Mouse (Mus musculus): Measurements from ENCODE around the gene Smad3.

Gene Smad3

GRCm38 (mm10) chr9:63697606-63698005, 60.2 kb downstream of the Smad3 start:
- no peak for DNase-seq

GRCm38 (mm10) chr9:63696463-63697105, 61.2 kb downstream of the Smad3 start:
- DNase-seq = no peak

- no peak for DNase-seq
Measured at GRCm38 (mm10) chr9:63691960-63692359, 65.8 kb downstream of the Smad3 start.

- DNase-seq = no peak
Measured at GRCm38 (mm10) chr9:63690511-63690910, 67.3 kb downstream of the Smad3 start.

DNA sequence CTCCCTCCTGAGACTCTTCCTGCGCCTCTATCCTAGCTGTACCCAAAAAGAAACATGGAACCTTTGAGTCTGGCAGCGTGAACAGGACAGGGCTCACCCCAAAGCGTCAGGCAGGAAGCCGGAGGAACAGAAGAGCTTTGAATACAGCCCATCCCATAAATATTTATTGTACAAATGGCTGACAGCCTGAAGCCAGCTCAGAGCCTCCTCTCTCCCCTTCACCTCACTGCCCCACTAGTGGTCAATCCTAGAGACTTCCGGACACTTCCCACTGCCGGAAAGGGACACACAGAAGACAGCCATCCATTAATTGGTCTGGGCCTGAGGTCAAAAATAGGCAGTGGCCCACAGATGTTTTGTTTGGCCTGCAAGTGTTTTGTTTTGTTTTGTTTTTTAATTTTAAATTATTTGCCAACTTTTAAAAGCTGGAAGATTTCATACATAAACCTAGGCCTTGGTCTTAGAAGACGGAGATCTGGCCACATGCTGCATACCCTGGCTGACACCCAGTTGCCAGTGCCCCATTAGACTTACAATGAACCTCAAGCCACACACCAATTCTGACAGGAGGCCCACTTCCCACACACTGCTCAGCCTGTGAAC, 70.3 kb downstream of the Smad3 start:
- DNase-seq = no peak

- DNase-seq = no peak
Measured at GRCm38 (mm10) chr9:63685352-63685751, 72.4 kb downstream of the Smad3 start.

DNA sequence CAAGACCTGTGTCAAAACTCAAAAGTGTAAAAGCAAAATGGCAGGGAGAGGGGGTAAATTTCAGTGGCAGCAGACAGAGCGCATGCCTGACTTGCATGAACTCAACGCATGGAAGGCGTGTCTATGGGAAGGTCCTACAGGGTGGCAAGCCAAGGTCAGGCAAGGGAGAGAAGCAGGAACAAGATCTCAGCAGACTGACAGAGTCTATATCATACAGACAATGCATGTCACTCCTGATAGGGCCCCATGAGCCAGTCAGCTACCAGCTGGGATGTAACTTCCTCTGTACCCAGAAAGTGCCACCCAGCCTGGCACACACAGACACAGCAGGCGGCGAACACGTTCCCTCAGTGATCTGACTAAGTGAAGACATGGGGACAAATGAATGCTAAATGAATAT, 73.5 kb downstream of the Smad3 start:
- DNase-seq = no peak

DNA sequence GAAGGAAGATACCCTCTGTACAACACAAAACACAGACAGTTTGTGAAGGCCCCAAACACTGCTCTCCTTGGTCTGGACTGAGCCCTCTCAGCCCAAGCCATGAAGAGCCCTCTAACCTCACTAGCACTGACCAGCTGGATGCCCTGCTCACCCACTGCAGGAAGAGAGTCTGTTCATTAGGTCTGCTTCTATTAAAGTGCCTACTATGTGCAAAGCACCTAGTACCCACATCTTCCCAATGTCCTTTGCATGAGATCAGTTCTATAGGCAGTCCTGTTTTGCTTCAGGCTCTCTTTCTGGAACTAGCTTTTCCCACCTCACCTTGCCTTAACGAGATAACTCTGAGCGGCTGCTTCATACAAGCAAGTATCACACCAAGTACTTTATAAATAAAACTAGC, 74.9 kb downstream of the Smad3 start:
- no peak for DNase-seq

DNA sequence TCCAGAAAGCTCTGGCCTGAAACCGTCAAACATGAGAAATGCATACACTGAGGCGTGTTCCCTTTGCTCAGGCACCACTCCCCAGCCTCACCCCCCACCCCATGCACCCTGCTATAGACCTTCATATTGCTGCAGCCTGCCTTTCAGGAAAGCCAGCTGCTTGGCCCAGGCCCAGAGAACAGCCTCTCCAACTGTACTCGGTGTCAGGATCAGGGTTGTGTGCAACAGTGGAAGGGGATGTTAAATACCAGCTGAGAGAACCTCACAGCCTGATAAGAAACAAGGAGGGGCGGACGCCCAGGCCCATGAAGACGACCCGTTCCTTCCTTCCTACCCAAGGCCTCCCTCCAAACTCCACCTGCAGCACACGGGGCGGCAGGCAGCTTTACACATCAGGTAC, 75.5 kb downstream of the Smad3 start:
- no peak for DNase-seq

DNA sequence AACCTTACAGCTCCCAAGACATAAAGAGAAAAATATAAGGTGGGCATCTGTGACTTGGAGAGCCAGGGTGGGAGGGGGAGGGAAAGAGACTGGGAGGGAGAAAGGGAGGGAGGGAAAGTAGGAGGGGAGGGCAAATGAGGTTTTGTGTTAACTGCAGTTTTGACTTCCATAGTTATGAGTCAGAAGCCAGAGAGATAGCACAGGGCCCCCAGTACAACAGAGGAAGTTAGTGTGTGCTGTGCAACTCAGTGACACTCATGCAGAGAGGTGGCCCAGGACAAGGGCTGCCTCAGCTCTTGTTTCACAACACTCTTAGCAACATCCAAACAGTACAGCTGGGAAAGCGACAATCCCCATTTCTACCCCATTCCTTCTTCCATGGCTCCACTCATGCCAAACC, 79.7 kb downstream of the Smad3 start:
- DNase-seq = no peak

DNA sequence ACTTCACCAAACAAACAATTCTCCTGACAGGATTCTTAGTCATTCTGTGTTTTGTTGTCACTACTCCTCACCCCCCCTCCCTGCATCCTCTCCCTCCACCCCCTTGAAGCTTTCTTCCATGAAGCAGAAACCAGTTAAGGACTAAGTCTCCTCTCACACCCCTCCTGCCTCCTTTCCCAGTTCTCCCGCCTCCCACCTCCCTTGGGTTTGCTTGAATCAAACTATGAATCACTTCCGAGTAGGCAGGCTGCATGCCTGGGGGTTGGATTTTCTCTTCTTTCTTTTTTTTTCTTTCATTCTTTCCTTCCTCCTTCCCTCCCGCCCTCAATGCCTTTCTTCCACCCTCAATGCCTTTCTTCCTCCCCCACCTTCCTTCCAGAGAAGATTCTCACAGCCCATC, 80.2 kb downstream of the Smad3 start:
- no peak for DNase-seq

DNA sequence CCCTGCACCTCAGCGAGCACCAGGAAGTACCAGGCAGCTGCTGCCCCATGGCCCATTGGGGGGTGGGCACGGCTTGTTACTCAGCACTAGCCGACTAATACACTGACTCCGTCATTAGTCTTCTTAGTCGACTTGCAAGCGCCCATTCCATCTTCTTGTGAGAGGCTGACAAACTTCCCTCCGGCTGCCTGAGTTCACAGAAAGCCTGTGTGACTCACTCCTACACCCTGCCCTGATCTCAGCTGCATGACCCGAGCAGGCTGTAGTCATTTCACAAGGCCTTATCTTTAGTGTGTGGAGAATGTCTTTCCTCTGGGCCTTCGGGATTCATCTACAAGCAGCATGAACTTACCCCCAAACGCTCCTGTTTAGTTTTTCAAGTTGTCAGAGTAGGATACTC, 83.2 kb downstream of the Smad3 start:
- no peak for DNase-seq

DNA sequence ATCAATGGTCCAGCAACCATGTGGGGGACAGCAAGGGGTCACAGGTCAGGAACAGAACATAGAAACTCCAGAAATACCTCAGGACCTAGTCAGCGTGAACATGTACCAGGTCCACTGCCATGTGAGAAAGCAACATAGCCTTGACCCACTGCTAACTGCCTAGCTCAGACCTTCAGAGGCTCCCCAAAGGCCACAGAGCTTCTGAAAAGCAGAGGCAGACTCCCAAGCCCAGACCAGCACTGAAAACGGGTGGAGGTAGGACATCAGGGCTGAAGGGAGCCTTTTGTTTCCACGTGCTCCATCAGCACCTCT, 84.3 kb downstream of the Smad3 start:
- no peak for DNase-seq

DNA sequence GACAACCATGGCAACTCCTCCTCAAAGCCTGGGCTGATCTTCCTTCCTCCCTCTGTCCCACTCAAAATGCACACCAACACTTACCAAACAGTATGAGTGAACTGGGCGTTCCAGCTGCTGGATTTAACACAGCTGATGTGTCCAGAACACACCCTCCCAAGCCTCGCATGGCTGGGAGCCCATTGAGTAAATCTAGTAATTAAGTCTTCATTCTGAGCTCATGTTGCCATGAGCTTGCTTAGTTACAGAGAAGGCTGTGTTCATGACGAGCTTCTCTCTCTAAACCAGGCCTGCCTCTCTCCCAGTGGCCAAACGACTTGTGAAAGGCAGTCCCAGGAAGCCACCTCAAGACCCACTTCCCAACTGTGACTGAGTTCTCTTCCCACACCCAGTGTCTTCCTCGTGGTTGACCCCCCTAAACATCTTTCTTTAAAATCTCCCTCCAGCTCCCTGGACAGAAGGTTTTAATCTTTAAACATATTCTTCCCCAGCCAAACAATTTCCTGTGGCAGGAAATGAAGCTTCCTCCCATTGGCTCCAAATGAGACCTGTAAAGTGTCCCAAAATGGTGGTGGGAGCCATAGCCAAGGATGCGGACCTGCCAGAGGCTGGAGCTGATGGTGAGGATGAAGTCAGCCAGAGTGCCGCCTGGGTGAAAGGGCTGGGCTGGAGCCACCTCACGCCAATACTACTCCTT, 84.8 kb downstream of the Smad3 start:
- DNase-seq = no peak

GRCm38 (mm10) chr9:63669816-63670215, 88.0 kb downstream of the Smad3 start:
- DNase-seq = no peak

DNA sequence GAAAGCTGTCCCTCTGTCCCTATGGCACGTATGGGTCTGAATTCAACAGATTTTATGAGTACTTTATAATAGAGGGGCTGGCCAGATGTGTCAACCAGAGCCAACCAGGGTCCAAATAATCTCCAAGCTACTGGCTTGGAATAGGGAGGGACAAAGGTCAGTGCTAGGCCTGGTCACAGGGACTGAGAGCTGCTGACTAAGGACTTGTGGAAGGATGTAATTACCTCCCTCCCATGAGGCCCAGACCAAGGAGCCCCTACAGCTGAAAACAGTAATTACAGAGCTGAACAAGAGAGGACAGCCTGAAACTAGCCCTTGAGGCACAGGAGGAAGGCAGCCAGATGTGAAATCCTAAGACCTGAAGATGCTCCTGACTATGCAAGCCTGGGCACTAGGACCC, 89.2 kb downstream of the Smad3 start:
- no peak for DNase-seq

DNA sequence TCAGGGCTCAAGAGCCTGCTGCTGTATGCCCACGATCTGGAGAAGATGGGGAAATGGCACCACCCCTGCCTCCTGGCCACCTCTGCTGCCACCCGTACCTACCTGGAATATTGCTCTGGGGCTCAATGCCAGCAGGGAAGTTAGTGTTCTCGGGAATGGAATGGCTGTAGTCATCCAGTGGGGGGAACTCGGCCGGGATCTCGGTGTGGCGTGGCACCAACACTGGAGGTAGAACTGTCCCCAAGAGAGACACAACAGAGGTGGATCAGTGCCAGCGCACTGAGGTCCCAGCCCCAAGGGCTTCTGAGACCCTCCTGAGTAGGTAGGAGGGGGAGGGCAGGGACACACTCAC, 90.4 kb downstream of the Smad3 start:
- no peak for DNase-seq

- DNase-seq = no peak
Measured at GRCm38 (mm10) chr9:63666612-63667372, 91.0 kb downstream of the Smad3 start.

DNA sequence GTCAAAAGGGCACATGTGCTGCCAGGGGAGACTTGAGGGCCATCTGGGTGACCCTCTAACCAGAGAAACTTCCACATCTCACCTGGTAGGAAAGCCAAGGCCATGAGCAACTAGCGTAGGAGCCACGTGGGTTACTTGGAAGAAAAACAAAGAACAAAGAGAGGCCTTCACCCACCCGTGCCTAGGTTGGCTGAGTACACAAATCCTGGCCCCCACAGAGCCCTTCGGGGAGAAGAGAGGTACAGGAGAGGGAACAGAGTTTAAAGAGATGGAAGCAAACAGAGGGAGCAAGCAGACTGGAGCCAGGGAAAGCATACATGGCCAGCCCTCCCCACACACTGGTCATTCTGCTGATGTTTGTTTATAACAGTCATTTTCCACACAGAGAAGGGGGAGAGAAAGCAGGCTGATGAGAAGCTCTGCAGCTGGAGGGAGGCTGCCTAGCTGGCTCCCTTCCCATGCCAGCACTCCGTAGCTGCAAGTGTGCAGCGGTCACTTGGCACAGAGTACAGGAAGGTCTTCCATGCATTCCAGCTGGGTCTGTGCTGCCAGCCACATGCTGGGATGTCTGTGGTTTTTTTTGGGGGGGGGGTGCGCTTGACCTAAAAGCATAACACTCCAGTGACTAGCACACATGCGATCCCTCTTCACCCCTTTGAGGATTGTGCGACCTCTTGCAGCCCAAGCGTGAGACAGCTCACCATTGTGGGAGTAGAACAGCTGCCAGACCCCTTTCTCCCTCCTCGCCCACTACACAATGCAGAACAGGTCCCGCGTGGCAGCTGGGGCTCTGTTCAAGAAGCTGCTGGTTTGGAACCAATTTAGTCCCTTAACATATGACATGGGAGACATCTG, 92.8 kb downstream of the Smad3 start:
- DNase-seq = no peak

GRCm38 (mm10) chr9:63664300-63664745, 93.5 kb downstream of the Smad3 start:
- no peak for DNase-seq

DNA sequence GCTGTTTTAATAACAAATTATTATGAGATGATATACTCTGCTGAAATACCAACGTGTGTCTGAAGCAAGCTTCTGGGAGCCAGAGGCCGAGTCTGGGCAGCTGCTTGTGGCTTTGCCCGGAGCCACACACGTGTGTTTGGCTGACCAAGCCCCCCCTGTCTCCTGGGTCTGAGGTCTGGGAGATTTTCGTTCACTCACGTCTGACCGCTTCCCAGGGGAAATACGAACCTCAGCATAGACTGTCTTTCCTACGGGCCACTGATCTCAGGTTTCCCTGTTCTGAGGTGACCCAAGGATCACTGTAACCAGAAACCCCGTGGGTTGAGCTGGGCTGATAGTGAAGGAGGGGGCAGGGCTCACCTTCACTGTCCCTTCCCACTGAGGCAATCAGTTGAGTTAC, 94.6 kb downstream of the Smad3 start:
- no peak for DNase-seq

GRCm38 (mm10) chr9:63662759-63663158, 95.0 kb downstream of the Smad3 start:
- DNase-seq = no peak

DNA sequence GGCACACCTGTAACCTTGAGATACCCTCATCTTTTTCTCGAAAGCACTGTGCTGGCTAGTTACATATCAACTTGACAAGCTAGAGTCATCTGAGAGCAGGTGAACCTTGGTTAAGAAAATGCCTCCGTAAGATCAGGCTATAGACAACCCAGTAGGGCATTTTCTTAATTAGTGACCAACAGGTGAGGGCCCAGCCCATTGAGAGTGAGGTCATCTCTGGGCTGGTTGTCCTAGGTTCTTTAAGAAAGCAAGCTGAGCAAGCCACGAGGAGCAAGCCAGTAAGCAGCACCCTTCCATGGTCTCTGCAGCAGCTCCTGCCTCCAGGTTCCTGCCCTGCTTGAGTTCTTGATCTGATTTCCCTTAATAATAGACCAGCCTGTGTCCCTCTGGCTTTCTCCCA, 97.1 kb downstream of the Smad3 start:
- DNase-seq = no peak
